Mouse (Mus musculus): ENCODE measurements around the gene Cd59b.

DNA sequence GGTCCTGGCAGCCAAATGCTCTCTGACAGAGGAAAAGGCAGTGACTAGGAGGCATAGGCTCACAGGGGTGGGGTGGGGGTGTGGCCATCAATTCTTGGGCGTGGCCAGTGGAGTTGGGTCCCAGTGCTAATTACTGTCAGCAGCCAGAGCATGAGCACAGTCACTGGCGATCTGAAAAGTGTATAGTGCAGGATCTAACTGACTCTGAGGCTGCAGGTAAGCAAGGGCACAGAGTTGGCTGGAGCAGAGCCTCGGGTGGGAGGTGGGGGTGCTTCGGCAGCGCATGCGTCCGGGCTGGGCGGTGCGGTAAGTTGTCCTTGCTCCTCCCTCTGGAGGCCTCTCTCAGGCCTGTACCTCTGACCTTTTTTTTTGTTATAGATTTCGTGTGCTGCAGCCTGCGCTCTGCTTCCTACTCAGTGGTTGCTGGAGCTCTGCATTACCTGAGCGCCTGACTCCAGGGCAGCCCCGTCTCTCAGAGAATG is at the start of gene Cd59b:
- TF ChIP-seq CTCF (IDR thresholded peaks at IDR 0.05; ENCODE audit: borderline replicate concordance, control insufficient read depth, extremely low read depth, insufficient read depth, low read length, poor library complexity): no peak
- no peak for TF ChIP-seq POLR2A (IDR thresholded peaks at IDR 0.05; ENCODE audit: control insufficient read depth, extremely low read depth, insufficient read depth, low read length, poor library complexity)
